Mouse (Mus musculus): ENCODE results near the gene Brf1. TPM values are rescaled to one million over a fixed set of nuclear protein-coding genes. Genes with fewer than 3 reads are reported as not detected.

The Brf1 gene
- 62.4 and 70.4 TPM in 2 replicates for polyA plus RNA-seq (2015; fragmentation: Nextera tagmentation; extraction: Ambion mirVana)

DNA sequence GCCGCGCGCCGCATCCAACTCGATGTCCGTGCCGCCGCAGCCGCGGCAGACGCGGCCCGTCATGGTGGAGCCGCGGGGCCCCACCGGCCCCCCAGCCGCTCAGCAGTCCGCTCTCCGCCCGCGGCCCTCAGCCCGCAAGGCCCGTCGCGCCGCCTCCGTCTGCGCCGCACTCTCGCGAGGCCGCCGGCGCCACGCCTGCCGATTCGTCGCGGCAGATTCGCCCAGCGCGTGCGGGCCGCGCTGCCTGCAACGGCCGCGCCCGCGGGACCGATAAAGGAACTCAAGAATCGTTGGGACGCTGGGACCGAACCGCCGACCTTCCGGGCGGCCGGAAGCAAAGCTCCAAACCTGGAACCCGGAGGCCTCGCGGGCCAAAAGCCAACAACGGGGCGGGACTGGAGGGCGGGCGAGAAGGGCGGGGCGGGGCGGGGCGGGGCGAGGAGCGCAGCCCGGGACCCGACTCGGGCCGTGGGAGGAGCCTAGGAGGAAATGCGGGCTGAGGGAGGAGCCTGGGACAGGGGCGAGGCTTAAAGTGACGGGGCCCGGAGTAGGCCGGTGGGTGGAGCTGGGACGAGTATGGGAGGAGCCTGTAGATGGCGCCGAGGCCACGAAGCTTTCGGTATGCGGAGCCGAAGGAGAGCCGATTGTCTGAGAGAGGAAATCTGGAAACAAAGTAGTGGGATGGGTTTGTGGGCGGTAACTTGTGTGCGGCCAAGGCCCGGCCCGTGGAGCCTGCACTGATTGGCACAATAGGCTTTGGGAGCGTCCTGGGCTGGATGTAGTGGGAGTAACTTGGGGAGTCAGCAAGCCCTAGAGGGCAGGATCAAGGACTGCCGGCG is at the start of gene Brf1:
Gene Brf1, minus strand, starts transcription at position 411 of the 839 bp plus-strand sequence.
- under 1% methylated on average over 84 of the region's 96 CpGs for WGBS
- H3K4me2 ChIP-seq: peak within 1 kb of the TSS; percentile 73
- H3K27ac ChIP-seq: peak within 1 kb of the TSS; percentile 97
- peak within 1 kb of the TSS; percentile 91 for H3K4me3 ChIP-seq (replicated peaks)
- H3K36me3 ChIP-seq: peaks cover 19% of the 10 kb centered on the region
- peaks cover 26% of the 10 kb centered on the region for H3K4me1 ChIP-seq
- no peaks in the 10 kb centered on the region for H3K27me3 ChIP-seq
- ATAC-seq (replicated peaks; ENCODE audit: low FRiP score): peak; percentile 97
- no peaks in the 10 kb centered on the region for H3K9me3 ChIP-seq (replicated peaks)
- H3K9ac ChIP-seq: peak within 1 kb of the TSS; percentile 93

DNA sequence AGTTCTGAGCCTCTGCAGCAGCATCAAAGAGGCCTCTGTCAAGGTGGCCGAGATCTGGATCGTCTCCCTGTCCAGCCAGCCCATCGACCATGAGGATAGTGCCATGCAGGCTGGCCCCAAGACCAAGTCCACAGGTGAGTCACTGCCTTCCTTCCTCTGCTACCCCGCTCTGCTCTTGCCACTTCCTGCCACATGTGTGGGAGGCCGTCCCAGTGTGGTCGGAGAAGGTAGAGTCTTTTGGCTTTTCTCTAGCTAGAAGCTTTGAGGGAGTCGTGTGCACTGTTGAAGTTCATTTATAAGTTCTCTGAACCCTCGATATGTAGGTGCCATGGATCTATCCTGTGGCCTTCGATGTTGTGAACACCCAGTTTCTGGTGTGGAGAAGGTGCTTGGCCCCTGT is 49.3 kb upstream of the Brf1 start:
- Histone ChIP-seq H3K9ac (no peak overlapping the region), H3K27me3 (no peaks in the 10 kb centered on the region), H3K27ac (no peak overlapping the region), H3K4me2 (no peak overlapping the region), H3K4me1 (peaks cover 9% of the 10 kb centered on the region), H3K4me3 (replicated peaks) (no peak overlapping the region), H3K36me3 (peaks cover 72% of the 10 kb centered on the region), H3K9me3 (replicated peaks) (no peaks in the 10 kb centered on the region)
- 87% methylated on average over 9 of the region's 9 CpGs for WGBS
- ATAC-seq (replicated peaks; ENCODE audit: low FRiP score): no peak

DNA sequence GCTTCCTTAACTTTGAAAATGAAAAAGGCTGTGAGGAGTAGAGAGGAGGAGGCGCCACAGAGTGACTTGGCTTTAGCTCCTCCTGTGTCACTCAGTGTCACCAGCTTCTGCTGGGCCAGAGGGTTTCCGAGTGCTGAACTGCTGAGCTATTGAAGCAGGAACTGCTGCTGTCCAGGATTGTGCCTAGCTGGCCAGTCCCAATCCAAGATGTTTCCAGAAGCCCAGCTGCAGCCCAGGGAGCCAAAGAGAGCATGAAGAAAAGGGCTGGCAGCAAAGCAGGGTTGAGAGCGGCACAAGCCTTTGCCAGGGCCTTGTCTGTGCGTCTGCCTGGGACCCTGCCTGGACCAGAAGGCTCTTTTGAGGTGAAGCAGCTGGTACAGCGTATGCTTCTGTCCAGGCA is 47.6 kb upstream of the Brf1 start:
- H3K4me1 ChIP-seq: peaks cover 9% of the 10 kb centered on the region
- H3K9ac ChIP-seq: no peak overlapping the region
- WGBS: 88% methylated on average over 5 of the region's 5 CpGs
- no peak overlapping the region for H3K4me3 ChIP-seq (replicated peaks)
- no peaks in the 10 kb centered on the region for H3K27me3 ChIP-seq
- H3K36me3 ChIP-seq: peaks cover 58% of the 10 kb centered on the region
- H3K4me2 ChIP-seq: no peak overlapping the region
- no peak overlapping the region for H3K27ac ChIP-seq
- no peak for ATAC-seq (replicated peaks; ENCODE audit: low FRiP score)
- H3K9me3 ChIP-seq (replicated peaks): no peaks in the 10 kb centered on the region

DNA sequence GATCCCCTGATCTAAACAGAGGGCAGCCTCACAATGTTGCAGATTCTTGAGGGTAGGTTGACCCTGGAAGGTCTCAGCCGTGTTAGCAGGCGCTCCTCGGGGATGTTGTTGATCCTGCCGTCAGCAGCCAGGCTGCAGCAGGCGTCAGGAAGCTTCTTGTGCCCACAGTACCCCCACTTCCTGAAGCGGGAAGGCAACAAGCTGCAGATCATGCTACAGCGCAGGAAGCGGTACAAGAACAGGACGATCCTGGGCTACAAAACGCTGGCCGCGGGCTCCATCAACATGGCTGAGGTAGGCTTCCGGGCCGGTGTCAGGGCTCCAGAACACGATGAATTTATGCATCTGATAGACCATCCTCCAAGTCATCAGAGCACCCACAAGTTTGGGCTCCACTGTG is 46.4 kb upstream of the Brf1 start:
- Histone ChIP-seq H3K4me1 (peaks cover 9% of the 10 kb centered on the region), H3K27ac (no peak overlapping the region), H3K9ac (no peak overlapping the region), H3K36me3 (peaks cover 48% of the 10 kb centered on the region), H3K4me3 (replicated peaks) (no peak overlapping the region), H3K9me3 (replicated peaks) (no peaks in the 10 kb centered on the region), H3K27me3 (no peaks in the 10 kb centered on the region), H3K4me2 (no peak overlapping the region)
- WGBS: 89% methylated on average over 15 of the region's 15 CpGs
- ATAC-seq (replicated peaks; ENCODE audit: low FRiP score): no peak

DNA sequence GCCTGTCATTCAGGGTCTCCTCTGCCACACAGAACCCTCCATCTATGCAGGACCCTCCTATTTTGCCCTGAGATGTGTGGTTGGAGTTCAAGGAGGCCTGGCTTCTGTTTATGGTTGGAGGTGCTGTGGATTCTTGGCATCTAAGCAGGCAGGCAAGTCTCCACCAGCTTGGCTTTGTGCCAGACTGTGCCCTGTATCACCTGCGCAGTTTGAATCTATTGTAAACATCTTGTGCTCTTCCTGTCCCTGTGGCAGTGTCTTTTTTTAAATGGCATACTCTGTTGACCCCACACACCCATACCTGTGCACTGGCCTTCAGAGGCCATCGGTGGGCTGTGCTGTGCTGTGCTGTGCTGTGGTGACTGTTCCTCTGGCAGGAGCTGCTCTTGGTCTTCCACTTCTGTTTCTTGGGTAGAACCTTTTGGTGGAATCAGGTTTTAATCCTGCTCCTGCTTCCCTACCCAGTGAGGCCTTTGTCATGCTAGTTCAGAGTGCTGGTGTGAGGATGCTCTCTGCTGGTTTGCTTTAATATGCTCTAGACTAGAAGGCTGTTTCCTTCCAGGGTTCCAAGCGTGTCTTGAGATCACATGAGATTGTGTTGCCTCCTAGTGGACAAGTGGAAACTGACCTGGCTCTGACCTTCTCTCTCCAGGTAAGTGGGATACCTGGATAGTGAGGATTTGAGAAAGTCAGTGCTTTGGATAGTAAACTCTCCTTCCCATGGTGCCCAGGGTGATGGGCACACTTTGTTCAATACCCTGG is 44.6 kb upstream of the Brf1 start:
- WGBS: 79% methylated on average over 3 of the region's 3 CpGs
- Histone ChIP-seq H3K27me3 (no peaks in the 10 kb centered on the region), H3K9ac (no peak overlapping the region), H3K4me2 (no peak overlapping the region), H3K4me1 (no peaks in the 10 kb centered on the region), H3K4me3 (replicated peaks) (no peak overlapping the region), H3K27ac (no peak overlapping the region), H3K9me3 (replicated peaks) (no peaks in the 10 kb centered on the region), H3K36me3 (peaks cover 32% of the 10 kb centered on the region)
- ATAC-seq (replicated peaks; ENCODE audit: low FRiP score): no peak

DNA sequence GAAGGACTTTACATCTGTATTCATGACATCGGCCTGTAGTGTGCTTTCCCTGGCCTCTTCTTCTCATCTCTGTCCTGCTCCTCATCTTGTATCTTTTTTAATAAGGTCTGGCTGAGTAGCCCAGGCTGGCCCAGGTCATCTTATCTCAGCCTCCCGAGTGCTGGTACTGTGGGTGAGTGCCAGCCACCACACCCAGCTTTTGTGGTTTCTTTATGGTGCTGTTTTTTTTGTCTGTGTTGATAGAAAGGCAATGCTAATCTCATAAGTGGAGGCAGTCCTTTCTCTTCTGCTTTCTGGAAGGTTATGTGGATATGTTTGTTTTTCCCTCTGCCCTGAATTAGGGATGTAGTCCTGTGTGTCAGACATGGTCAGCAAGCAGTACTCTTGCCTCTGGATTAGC is 42.0 kb upstream of the Brf1 start:
- H3K9me3 ChIP-seq (replicated peaks): no peaks in the 10 kb centered on the region
- no peak overlapping the region for H3K9ac ChIP-seq
- H3K4me3 ChIP-seq (replicated peaks): no peak overlapping the region
- H3K27ac ChIP-seq: no peak overlapping the region
- H3K36me3 ChIP-seq: peaks cover 13% of the 10 kb centered on the region
- H3K27me3 ChIP-seq: no peaks in the 10 kb centered on the region
- ATAC-seq (replicated peaks; ENCODE audit: low FRiP score): no peak
- no peak overlapping the region for H3K4me2 ChIP-seq
- no peaks in the 10 kb centered on the region for H3K4me1 ChIP-seq
- WGBS: 89% methylated on average over 2 of the region's 2 CpGs

DNA sequence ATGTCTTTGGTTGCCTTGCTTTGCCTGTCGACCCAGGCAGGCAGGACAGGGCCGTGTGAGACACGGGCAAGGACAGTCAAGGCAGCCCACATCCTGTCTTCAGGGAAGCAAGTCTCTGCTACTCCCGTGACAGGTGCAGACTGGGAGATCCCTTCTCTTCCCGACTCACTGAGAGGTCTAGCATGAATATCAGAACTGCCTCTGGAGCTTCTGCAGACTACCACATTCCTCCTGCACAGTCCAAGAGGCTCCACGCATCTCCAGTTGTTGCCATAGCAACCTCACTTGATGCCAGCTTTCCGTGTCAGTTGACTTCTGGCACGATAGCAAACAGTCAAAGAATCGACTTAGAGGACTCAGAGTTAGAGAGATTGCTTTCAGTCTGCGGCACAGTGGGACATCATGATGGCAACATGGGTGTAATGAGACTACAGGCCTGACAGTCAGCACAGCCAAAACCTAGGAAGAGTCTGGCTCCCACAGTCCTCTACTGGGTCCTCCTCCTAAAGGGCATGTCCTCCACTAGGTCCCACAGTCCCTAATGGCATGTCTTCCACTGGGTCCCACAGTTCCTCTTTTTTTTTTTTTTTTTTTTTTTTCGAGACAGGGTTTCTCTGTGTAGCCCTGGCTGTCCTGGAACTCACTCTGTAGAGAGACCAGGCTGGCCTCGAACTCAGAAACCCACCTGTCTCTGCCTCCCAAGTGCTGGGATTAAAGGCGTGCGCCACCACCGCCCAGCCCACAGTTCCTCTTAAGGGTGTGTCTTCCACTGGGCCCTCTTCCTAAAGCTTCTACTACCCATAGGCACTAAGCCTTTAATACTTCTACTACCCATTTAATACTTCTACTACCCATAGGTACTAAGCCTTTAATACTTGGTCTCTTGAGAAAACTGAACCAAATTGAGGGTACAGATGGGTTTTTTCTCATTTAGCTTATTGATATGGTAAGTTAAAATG is 41.3 kb upstream of the Brf1 start:
- H3K4me3 ChIP-seq (replicated peaks): no peak overlapping the region
- WGBS: 72% methylated on average over 15 of the region's 15 CpGs
- no peak for ATAC-seq (replicated peaks; ENCODE audit: low FRiP score)
- H3K27ac ChIP-seq: no peak overlapping the region
- H3K4me2 ChIP-seq: no peak overlapping the region
- H3K9me3 ChIP-seq (replicated peaks): no peaks in the 10 kb centered on the region
- no peaks in the 10 kb centered on the region for H3K27me3 ChIP-seq
- no peaks in the 10 kb centered on the region for H3K4me1 ChIP-seq
- H3K36me3 ChIP-seq: peaks cover 13% of the 10 kb centered on the region
- H3K9ac ChIP-seq: no peak overlapping the region

DNA sequence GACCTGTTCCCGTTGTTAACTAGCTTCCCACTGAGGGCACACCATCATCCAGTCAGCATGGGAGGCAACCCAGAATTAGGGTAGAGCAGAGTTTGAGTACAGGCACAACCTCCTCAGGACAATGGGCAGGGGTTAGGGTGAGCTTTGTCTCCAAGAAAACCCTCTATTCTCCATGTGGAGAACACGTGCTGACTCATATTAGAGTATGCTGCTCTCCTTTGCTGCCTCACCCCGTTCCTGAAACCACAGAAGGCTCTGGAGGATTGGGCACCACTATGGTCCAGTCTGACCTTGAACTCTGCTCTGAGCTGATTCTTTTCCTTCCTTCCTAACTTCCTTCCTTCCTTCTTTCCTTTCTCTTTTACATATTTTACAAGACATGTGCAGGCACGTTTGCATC is 37.9 kb upstream of the Brf1 start:
- Histone ChIP-seq H3K27ac (no peak overlapping the region), H3K27me3 (no peaks in the 10 kb centered on the region), H3K4me1 (peaks cover 8% of the 10 kb centered on the region), H3K4me3 (replicated peaks) (no peak overlapping the region), H3K9ac (no peak overlapping the region), H3K4me2 (no peak overlapping the region), H3K36me3 (no peaks in the 10 kb centered on the region), H3K9me3 (replicated peaks) (no peaks in the 10 kb centered on the region)
- WGBS: 87% methylated on average over 4 of the region's 4 CpGs
- no peak for ATAC-seq (replicated peaks; ENCODE audit: low FRiP score)

DNA sequence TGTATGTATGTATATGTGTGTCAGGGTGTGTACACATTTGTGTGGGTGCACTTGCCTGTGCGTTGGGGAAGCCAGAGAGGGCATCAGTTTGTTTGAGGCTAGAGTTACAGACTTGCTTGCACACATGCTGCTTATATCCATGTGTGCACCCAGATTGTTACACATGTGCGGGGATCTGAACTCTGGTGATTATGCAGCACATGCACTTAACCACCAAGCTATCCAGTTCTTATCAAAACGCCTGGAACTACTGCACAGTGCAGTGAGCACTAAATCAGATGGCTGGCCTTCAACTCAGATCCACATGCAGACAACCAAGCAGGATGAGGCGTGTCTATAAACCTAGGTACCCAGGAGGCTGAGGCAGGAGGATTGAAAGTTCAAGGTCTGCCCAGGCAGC is 36.5 kb upstream of the Brf1 start:
- no peak for ATAC-seq (replicated peaks; ENCODE audit: low FRiP score)
- H3K27me3 ChIP-seq: no peaks in the 10 kb centered on the region

DNA sequence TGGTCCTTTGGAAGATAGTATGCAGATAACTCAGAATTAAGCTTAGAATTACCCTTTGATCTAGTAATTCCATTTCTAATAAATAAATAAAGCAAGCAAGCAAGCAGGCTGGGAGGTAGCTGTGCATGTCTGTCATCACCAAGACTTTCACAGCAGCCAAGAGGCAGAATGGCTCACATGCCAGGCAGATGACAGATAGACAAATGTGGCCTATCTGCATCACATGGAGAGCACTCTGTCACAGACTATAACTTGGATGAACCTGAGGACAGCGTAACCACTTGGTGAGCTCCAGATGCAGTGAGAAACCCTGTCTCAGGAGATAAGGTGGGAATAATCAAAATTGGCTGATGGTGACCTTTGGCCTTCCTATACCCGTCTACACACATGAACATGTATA is 34.6 kb upstream of the Brf1 start:
- Histone ChIP-seq H3K9ac (no peak overlapping the region), H3K4me3 (replicated peaks) (no peak overlapping the region), H3K27ac (no peak overlapping the region), H3K4me1 (peaks cover 40% of the 10 kb centered on the region), H3K4me2 (no peak overlapping the region), H3K36me3 (no peaks in the 10 kb centered on the region), H3K27me3 (no peaks in the 10 kb centered on the region), H3K9me3 (replicated peaks) (no peaks in the 10 kb centered on the region)
- 79% methylated on average over 2 of the region's 2 CpGs for WGBS
- ATAC-seq (replicated peaks; ENCODE audit: low FRiP score): no peak

More for the DNA sequence above, 36.5 kb upstream of the Brf1 start:
- no peaks in the 10 kb centered on the region for H3K36me3 ChIP-seq
- H3K27ac ChIP-seq: no peak overlapping the region
- WGBS: 82% methylated on average over 4 of the region's 4 CpGs
- no peak overlapping the region for H3K9ac ChIP-seq
- H3K4me2 ChIP-seq: no peak overlapping the region
- no peak overlapping the region for H3K4me3 ChIP-seq (replicated peaks)
- H3K4me1 ChIP-seq: peaks cover 23% of the 10 kb centered on the region
- H3K9me3 ChIP-seq (replicated peaks): no peaks in the 10 kb centered on the region

DNA sequence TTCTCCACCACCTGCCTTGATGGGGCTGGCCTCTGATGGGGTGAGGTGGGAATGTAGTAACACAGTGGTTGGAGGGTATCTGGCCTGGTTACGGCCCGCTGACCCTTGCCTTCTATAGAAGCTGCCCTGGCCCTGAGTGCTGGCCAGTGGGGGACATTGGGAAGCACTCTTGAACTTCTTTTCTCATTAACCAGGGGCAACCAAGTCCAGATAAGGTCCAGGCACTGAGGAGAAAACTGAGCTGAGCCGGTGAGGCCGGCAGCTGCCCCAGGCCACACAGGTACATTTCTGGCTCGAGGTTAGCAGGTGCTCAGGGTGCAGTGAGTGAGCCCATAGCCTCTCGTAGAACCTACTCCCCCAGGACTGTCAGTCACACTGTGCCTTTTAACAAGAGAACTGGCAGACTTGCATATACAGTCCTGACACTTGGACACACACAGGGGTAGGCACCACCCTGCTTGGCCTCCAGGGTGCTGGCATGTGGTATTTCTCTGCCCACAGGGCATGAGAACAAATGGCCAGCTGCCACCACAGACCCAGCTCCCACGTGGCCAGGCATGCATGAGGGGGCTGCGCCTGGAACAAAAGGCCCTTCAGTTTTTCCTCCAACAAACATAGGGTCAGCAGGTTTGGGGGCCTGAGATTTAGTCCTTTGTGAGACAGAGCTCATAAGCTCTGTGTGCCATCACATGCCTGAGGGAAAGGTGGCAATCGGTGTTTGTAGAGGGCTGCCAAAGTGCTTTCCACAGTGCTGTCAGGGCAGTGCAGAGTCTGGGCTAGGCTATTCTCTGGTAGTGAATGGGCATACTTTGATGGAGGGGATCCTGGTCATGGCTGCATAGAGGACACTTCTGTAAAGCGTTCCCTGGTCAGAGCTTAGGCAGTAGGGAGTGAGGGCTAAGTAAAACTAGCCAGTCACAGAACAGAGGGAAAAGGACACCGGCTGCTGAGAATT is 32.1 kb upstream of the Brf1 start:
- Histone ChIP-seq H3K9me3 (replicated peaks) (no peaks in the 10 kb centered on the region), H3K36me3 (no peaks in the 10 kb centered on the region), H3K27ac (peak overlapping the region; percentile 78)

More for the DNA sequence above, 32.1 kb upstream of the Brf1 start:
- peak; percentile 69 for ATAC-seq (replicated peaks; ENCODE audit: low FRiP score)
- Histone ChIP-seq H3K4me2 (no peak overlapping the region), H3K4me1 (peaks cover 59% of the 10 kb centered on the region), H3K9ac (0 out of 2 replicates have a peak overlapping the region, but pooled peaks have one; percentile 15), H3K4me3 (replicated peaks) (no peak overlapping the region), H3K27me3 (no peaks in the 10 kb centered on the region)
- WGBS: 54% methylated on average over 11 of the region's 11 CpGs
